Mouse (Mus musculus): ENCODE measurements around the gene Olfr328.
"Not testable (repeated sequence)": the region's sequence is repeated elsewhere in the genome, so short reads cannot be mapped to it uniquely, and the experiment has no call there.

Gene Olfr328

DNA sequence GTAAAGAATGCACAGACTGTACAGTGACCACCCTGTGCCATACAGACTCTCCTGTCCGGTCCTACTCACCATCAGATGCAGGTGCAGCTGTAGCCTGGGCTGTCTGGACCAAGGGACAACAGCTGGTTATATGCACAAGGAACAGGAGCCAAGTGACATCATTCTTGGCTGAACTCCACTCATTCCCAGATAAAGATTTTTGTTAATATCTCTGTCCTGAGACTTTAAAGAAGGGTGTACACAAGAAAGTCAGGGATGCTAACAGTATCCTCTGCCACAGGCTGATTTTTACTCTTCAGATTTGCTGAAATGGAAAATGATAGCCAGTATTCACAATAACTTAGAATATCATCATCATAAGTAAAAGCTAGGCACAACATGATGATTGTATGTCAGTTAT lies at the start of gene Olfr328:
Gene Olfr328, minus strand, starts transcription at position 101 of the 400 bp plus-strand sequence.
- no peak for DNase-seq (ENCODE audit: low spot score)

DNA sequence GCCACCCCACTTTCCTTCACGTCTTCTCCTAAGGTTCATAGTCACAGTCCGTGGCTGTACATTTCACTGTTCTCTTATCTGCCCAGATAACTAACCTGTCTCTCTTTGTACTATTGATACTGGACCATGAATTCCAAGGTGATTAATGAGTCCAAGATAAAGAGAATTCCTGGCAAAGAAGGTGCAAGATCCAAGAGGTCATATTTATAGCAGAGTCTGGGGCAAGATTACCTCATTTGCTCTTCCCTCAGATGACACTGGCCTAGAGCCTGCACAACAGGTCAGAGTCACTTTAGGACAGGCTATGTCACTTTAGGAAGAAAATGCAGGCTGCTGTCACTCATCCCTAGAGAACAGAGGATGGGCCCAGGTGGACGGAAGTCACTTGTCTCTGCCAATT lies 49.8 kb upstream of the Olfr328 start:
- DNase-seq (ENCODE audit: low spot score), result no peak

DNA sequence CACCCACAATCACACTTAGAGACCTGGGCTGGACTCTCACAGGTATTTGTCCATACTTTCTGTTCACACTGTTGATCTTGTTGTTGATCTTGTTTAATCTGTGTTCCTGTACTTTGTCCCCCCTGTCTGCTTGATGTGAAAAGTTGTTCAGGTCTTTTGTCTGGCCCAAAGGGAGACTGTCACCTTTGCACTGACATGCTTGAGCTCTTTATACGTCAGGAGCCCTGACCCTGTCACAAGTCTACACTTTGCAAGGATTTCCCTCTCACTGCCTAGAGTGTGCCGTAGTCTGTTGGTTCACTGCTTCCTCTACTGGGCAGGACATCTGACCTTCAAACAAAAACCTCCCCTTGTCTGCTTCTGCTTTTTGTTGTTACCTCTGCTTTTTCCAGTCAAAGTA lies 49.3 kb upstream of the Olfr328 start:
- no peak for DNase-seq (ENCODE audit: low spot score)

GRCm38 (mm10) chr11:58602800-58603560 lies 47.5 kb upstream of the Olfr328 start:
- no peak for DNase-seq (ENCODE audit: low spot score)

- DNase-seq (ENCODE audit: low spot score), result no peak
Observed at GRCm38 (mm10) chr11:58602062-58602461, 46.6 kb upstream of the Olfr328 start.

DNA sequence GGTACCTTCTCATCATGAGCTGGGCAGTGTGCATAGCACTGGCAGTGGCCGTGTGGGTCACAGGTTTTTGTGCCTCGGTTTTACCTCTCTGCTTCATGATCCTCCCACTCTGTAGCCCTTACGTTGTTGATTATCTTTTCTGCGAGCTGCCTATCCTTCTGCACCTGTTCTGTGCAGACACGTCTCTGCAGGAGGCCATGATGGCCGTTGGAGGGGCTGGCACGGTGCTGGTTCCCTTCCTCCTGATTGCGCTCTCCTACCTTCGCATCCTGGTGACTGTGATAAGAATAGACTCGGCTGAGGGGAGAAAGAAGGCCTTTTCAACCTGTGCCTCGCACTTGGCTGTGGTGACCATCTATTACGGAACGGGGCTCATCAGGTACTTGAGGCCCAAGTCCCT lies 42.4 kb upstream of the Olfr328 start:
- no peak for DNase-seq (ENCODE audit: low spot score)

DNA sequence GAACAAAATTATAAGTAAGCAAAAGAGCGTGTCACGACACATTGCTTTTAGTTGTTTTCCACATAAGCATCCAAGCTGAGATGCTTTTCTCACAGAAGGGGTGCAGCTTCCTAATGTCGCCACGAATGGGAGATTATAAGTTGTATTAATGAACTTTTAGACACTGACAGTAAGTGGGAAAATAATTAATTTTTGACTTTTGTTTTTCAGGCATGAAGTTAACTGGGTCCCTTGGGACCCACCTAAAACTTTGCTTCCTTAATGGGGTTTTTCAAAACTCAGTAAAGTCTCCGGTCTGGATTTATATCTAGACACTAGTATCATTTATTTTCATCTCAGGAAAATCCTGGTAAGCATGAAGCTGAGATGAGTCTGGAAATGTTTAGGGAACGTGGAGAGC lies 39.4 kb upstream of the Olfr328 start, which contains the start of gene Olfr324:
Gene Olfr324, plus strand, starts transcription at position 301 of the 400 bp plus-strand sequence.
- DNase-seq (ENCODE audit: low spot score), result no peak

DNA sequence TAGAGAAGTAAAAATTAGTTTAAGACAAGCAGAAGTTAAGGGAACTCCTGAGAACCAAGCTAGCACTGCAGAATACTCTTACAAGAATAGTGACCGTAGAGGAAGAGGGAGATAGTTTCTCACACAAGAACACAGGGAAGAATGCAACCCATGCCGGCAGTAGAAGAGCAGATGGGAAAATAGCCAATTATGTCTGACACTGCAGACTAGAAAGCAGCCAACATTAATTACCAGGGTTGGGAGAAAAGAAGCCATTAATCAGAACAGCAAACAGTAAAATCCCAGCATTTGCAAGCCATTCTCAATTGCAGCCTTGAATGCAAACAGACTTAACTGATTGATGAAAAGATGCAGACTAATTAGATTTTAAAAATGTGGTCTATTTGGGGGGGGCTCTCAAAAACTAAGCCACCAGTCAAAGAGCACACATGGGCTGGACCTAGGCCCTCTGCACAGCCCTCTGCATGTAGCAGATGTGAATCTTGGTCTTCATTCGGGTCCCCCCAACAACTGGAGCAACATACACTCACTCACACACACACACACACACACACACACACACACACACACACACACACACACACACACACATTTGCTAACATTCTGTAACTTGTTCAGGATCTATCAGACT lies 33.3 kb upstream of the Olfr328 start:
- DNase-seq (ENCODE audit: low spot score), result no peak

DNA sequence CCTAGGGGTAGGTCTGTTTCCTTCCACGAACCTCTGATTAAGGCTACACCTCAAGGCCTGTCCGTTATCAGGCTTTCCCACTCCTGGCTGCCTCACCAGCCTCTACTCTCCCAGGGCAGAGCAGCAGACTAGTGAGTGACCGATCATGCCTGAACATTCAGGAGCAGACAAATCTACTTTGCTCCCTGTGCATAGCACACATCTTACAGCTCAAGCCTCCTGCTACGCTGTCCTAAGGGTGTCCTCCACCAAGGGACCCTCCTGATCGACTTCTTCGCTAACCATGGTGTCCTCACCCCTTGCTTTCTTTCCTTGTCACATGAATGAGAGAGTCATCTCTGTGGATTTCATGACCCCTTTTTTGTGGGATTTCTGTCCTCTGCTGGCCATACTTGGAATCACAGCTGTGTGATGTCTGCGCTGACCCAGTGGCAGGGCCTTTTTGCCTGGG lies 32.5 kb upstream of the Olfr328 start:
- peak; percentile 27 for DNase-seq (ENCODE audit: low spot score)

DNA sequence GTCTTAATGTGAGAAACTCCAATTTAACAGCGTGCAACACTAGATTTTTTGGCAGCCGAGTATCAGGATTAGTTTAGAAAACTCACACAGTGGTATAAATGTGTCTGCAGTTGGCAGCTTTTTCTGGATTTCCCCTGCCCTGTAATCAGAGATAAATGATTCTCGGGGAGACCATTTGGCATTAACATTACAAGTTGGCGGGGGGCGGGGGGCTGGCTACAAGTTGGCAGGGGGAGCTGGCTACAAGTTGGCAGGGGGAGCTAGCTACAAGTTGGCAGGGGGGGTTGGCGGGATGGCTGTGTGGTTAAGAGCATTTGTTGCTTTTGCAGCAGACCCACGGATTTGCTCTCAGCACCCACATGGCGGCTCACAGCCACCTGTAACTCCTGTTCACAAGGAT lies 23.2 kb upstream of the Olfr328 start:
- no peak for DNase-seq (ENCODE audit: low spot score)

- no peak for DNase-seq (ENCODE audit: low spot score)
Observed at GRCm38 (mm10) chr11:58577430-58577829, 22.0 kb upstream of the Olfr328 start, which contains the start of gene Olfr325. TSS of gene Olfr325 (plus strand) at chr11:58577730.

DNA sequence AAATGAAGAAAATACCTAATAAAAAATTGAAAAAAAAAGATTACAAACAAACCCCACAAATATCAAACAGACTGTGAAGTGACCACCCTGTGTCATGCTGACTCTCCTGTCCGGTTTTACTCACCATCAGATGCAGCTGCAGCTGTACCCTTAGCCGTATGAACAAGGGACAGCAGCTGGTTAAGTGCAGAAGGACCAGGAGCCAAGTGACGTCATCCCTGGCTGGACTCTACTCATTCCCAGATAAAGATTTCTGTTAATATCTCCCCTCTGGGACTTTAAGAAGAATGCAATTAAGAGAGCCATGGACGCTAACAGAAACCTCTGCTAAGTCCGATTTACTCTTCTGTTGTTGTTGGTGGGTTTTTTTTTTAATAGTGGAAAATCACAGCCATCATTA lies 15.0 kb upstream of the Olfr328 start, which contains the start of gene Olfr224:
Gene Olfr224, minus strand, starts transcription at position 149 of the 400 bp plus-strand sequence.
- DNase-seq (ENCODE audit: low spot score), result peak; percentile 10

DNA sequence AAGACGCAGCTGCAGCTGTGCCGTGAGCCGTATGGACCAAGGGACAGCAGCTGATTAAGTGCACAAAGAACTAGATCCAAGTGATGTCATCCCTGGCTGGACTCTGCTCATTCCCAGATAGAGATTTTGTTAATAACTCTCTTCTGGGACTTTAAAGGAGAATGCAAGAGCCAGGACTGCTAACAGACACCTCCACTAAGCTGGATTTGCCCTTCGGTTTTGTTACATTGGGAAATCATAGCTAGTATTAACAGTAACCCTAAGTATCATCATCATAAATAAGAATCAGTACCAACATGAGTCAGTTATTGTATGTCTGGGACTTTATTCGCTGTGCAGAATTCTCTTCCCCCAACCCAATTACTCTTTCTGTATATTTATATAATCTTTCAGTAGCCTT lies 9.1 kb downstream of the Olfr328 start, which contains the start of gene Olfr329-ps:
Gene Olfr329-ps, minus strand, starts transcription at position 101 of the 400 bp plus-strand sequence.
- DNase-seq (ENCODE audit: low spot score), result no peak

DNA sequence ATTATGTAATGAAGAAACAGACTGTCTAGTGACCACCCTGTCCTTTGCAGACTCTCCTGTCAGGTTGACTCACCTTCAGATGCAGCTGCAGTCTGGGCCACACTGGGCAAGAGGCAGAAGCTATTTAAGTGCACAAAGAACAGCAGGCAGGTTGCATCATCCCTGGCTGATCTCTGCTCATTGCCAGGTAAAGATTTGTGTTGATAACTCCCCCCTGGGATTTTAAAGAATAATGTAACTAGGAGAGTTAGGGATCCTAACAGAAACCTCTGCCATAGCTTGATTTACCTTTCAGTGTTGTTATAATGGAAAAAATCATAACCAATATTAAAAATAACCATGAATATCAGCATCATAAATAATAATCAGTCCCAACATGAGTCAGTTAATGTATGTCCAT lies 20.7 kb downstream of the Olfr328 start, which contains the start of gene Olfr330:
Gene Olfr330, minus strand, starts transcription at position 101 of the 400 bp plus-strand sequence.
- DNase-seq (ENCODE audit: low spot score), result not testable (repeated sequence)

GRCm38 (mm10) chr11:58519756-58520155 lies 35.7 kb downstream of the Olfr328 start:
- DNase-seq (ENCODE audit: low spot score), result peak; percentile 14

DNA sequence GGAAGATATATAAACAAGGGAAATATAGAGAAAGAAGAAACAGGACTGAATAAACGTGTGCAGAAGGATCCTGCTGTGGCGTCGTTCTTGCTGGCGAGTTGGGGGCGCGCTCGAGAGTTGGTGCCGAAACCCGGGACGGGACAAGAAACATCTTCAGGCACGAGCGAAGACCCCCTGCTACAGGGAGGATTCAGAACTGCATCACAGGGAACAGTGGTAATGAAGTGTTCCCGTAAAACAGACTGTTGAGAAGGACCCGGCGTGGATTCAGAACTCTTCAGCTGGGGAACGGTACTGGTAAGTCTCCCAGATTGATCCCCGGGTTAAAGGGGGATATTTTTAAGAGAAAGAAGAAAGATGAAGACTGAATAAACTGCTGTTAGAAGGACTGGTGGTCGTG lies 36.5 kb downstream of the Olfr328 start:
- peak; percentile 76 for DNase-seq (ENCODE audit: low spot score)

DNA sequence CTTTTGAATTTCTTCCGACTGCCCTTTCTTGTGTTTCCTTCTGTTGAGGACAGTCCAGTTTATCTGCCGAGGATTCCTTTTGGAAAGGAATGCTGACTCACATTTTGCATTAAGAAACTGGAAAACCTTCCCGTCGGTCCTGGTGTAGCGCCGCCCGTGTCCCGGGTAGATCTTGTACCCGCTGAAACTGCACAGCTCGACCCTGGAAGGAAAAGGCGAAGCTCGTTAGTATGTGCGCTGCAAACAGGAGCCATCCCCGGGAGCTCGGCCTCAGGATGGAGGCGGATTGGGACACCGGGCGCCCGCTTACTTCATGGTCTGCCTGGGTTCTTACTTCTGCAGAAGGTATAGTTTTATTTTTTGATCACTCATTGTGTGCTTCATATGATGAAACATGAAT lies 46.4 kb downstream of the Olfr328 start:
- not testable (repeated sequence) for DNase-seq (ENCODE audit: low spot score)

DNA sequence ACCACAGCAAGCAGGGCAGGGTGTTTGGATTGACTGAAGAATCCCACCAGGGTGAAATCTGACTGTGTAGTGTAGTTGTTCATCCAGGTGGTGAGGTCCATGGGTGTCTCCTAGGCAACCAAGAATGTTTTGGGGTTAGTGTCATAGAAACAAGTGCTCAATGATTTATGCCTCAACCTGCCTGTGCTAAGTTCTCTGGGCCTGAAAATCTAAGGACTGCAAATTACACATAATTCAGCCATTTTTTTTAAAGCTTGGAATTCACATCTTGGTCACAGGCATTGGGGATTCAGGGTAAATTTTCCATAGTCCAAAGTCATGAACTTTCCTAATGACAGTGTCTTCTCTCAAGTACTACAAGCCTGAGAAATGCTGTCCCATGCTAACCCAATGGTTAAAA lies 53.0 kb downstream of the Olfr328 start, which contains the start of gene Olfr331:
Gene Olfr331, minus strand, starts transcription at position 101 of the 400 bp plus-strand sequence.
- not testable (repeated sequence) for DNase-seq (ENCODE audit: low spot score)

Measured in urinary bladder, postnatal 14 days (tissue).